Mouse (Mus musculus) thymus, adult 2 months (tissue): Measurements from ENCODE around the gene Dpp6.

Experiments
- CTCF ChIP-seq: fragments of 200-500 bp; IDR thresholded peaks from 2 replicates; pipeline ENCODE4 v1.5.1; 2012; ENCODE audit warnings: mild to moderate bottlenecking, control low read depth, low read length, moderate library complexity, borderline replicate concordance; ENCODE audit not compliant: control insufficient read depth, poor library complexity, insufficient read depth; ENCODE audit errors: extremely low read depth
- POLR2A ChIP-seq: fragments of 200-500 bp; IDR thresholded peaks from 2 replicates; pipeline ENCODE4 v1.6.1; 2012; ENCODE audit warnings: mild to moderate bottlenecking, low read length, control low read depth, moderate library complexity; ENCODE audit not compliant: control insufficient read depth, poor library complexity, insufficient read depth; ENCODE audit errors: extremely low read depth

DNA sequence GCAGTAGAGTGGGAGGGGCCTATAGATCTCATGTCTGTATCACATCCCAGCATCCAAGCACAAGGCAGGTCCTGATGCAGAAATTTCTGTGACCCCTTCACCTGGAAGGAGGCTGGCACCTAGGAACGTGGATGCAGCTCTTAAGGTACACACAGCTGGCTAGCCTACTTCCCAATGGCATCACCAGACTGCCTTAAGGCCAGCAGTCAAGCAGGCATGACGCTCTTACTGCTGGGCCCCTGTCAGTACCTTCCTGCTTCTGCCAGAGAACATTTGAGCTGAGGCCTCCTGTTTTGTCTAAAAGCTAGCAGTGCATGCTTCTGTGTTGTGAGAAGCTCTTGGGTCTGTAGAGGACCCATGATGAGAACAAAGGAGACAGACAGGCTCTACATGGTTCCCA is 815.1 kb downstream of the Dpp6 start:
- TF ChIP-seq CTCF (no peak), POLR2A (no peak)
